Mouse (Mus musculus) hindbrain, postnatal 0 days (tissue): ENCODE measurements around the gene Duox2. TPM values are rescaled to one million over a fixed set of nuclear protein-coding genes. Genes with fewer than 3 reads are reported as not detected.
"Not testable (repeated sequence)": the region's sequence is repeated elsewhere in the genome, so short reads cannot be mapped to it uniquely, and the experiment has no call there.

Experiments used
- ATAC-seq: fragments of 200-750 bp; cut with Nextera tagmentation; 2 replicates; pipeline ENCODE4 v1.8.0; 2017; ENCODE audit warnings: mild to moderate bottlenecking, moderate TSS enrichment, moderate library complexity
- DNase-seq: peaks from one replicate; pipeline ENCODE4 v3.0.0-alpha.2; 2015; ENCODE audit warnings: low spot score
- H3K27ac ChIP-seq: fragments of 300-500 bp; sonication (generic); 2 replicates; pipeline ENCODE4 v1.5.1; 2014; ENCODE audit warnings: mild to moderate bottlenecking
- H3K27me3 ChIP-seq: fragments of 300-500 bp; sonication (generic); 2 replicates; pipeline ENCODE4 v1.6.1; 2014; ENCODE audit warnings: low read length, mixed read lengths; ENCODE audit not compliant: insufficient read depth
- H3K36me3 ChIP-seq: fragments of 300-500 bp; sonication (generic); 2 replicates; pipeline ENCODE4 v1.6.1; 2014; ENCODE audit warnings: low read length, mixed read lengths; ENCODE audit not compliant: insufficient read depth
- H3K4me1 ChIP-seq: fragments of 300-500 bp; sonication (generic); 2 replicates; pipeline ENCODE4 v1.6.1; 2014; ENCODE audit warnings: antibody characterized with exemption, low read length, mixed read lengths; ENCODE audit not compliant: insufficient read depth
- H3K4me2 ChIP-seq: fragments of 300-500 bp; sonication (generic); 2 replicates; pipeline ENCODE4 v1.6.1; 2014; ENCODE audit warnings: low read depth, mild to moderate bottlenecking, low read length, moderate library complexity, mixed read lengths
- H3K4me3 ChIP-seq: fragments of 300-500 bp; sonication (generic); 2 replicates; pipeline ENCODE4 v1.5.1; 2014; ENCODE audit warnings: low read length
- H3K9ac ChIP-seq: fragments of 300-500 bp; sonication (generic); replicated peaks from 2 replicates; pipeline ENCODE4 v1.6.1; 2014; ENCODE audit warnings: mild to moderate bottlenecking, low read length, moderate library complexity, mixed read lengths
- H3K9me3 ChIP-seq: fragments of 300-500 bp; sonication (generic); 2 replicates; pipeline ENCODE4 v1.6.1; 2016; ENCODE audit warnings: low read length, mixed read lengths
- CTCF ChIP-seq: IDR thresholded peaks from 2 replicates; pipeline ENCODE4 v1.5.1; 2016; ENCODE audit warnings: antibody characterized with exemption, control low read depth, low read depth
- WGBS: fragments of 180-500 bp; shearing (Covaris S2); extraction: QIAGEN DNeasy Blood & Tissue Kit; methylation state at CpG from one replicate; pipeline ENCODE4 v1.1.7; 2014; 5-methylcytosine and 5-hydroxymethylcytosine counted together
- polyA plus RNA-seq: library from polyadenylated mRNA; unstranded; fragments of >200 nt; fragmentation: Nextera tagmentation; extraction: Ambion mirVana; gene quantifications from 2 replicates; pipeline ENCODE4 v1.2.1, GENCODE M21; 2015
- total RNA-seq: library from RNA; depleted of rRNA; stranded (reverse); fragments of >200 nt; gene quantifications from 2 replicates; pipeline ENCODE4 v1.2.3, GENCODE M21; 2014; rRNA removed

The Duox2 gene
- total RNA-seq: 0.16 TPM in 1 of 2 replicates, not detected in the other
- 0.05 TPM in 1 of 2 replicates, not detected in the other for polyA plus RNA-seq

GRCm38 (mm10) chr2:122298096-122298499, at the start of gene Duox2:
TSS of gene Duox2 (minus strand) at chr2:122298449.
- Histone ChIP-seq H3K27ac (no peak within 1 kb of the TSS), H3K36me3 (no peaks in the 10 kb centered on the region), H3K4me3 (peak within 1 kb of the TSS; percentile 25), H3K27me3 (peaks cover 44% of the 10 kb centered on the region), H3K9me3 (no peaks in the 10 kb centered on the region), H3K9ac (no peak within 1 kb of the TSS), H3K4me1 (peaks cover 29% of the 10 kb centered on the region), H3K4me2 (peak within 1 kb of the TSS; percentile 50)
- ATAC-seq (no peak), DNase-seq (no peak)
- 4% methylated on average over 13 of the region's 13 CpGs for WGBS
- no peak for TF ChIP-seq CTCF

GRCm38 (mm10) chr2:122347257-122347656, 49.0 kb upstream of the Duox2 start:
- Histone ChIP-seq H3K9me3 (no peaks in the 10 kb centered on the region), H3K36me3 (no peaks in the 10 kb centered on the region), H3K9ac (no peak overlapping the region), H3K27ac (no peak overlapping the region), H3K27me3 (no peaks in the 10 kb centered on the region), H3K4me2 (no peak overlapping the region), H3K4me3 (no peak overlapping the region), H3K4me1 (peaks cover 19% of the 10 kb centered on the region; the same call in 1 of the 2 replicates)
- no peak for DNase-seq
- TF ChIP-seq CTCF: no peak
- no peak for ATAC-seq
- WGBS: 94% methylated on average over 3 of the region's 3 CpGs

GRCm38 (mm10) chr2:122346164-122346563, 47.9 kb upstream of the Duox2 start:
- not testable (repeated sequence) for ATAC-seq, H3K4me2 ChIP-seq, H3K9me3 ChIP-seq, H3K27ac ChIP-seq, DNase-seq, H3K9ac ChIP-seq, H3K36me3 ChIP-seq, H3K27me3 ChIP-seq, H3K4me1 ChIP-seq, H3K4me3 ChIP-seq
- 88% methylated on average over 6 of the region's 6 CpGs for WGBS

- H3K9ac ChIP-seq: no peak overlapping the region
- TF ChIP-seq CTCF: peak; percentile 37; the same call in 1 of the 2 replicates
- DNase-seq (peak; percentile 24), ATAC-seq (no peak)
- WGBS: 76% methylated on average over 6 of the region's 6 CpGs
- no peaks in the 10 kb centered on the region for H3K27me3 ChIP-seq
- H3K4me3 ChIP-seq: no peak overlapping the region
- H3K4me2 ChIP-seq: no peak overlapping the region
- H3K27ac ChIP-seq: no peak overlapping the region
- H3K9me3 ChIP-seq: no peaks in the 10 kb centered on the region
- H3K36me3 ChIP-seq: no peaks in the 10 kb centered on the region
- H3K4me1 ChIP-seq: peaks cover 5% of the 10 kb centered on the region; the same call in 1 of the 2 replicates
Observed at GRCm38 (mm10) chr2:122345106-122345893, 47.1 kb upstream of the Duox2 start.

- no peaks in the 10 kb centered on the region for H3K36me3 ChIP-seq
- WGBS: 56% methylated on average over 21 of the region's 21 CpGs
- peak; percentile 20; the same call in 1 of the 2 replicates for TF ChIP-seq CTCF
- H3K4me1 ChIP-seq: no peaks in the 10 kb centered on the region
- H3K9me3 ChIP-seq: no peaks in the 10 kb centered on the region
- no peak overlapping the region for H3K4me3 ChIP-seq
- H3K9ac ChIP-seq: no peak overlapping the region
- no peak for DNase-seq
- peak overlapping the region; percentile 32 for H3K4me2 ChIP-seq
- no peak overlapping the region for H3K27ac ChIP-seq
- H3K27me3 ChIP-seq: no peaks in the 10 kb centered on the region
- ATAC-seq: peak; percentile 36; the same call in 1 of the 2 replicates
Observed at GRCm38 (mm10) chr2:122337291-122337690, 39.0 kb upstream of the Duox2 start.

GRCm38 (mm10) chr2:122334170-122334569, 35.9 kb upstream of the Duox2 start:
- no peak overlapping the region for H3K27ac ChIP-seq

GRCm38 (mm10) chr2:122332222-122332621, 34.0 kb upstream of the Duox2 start:
- Histone ChIP-seq H3K27ac (no peak overlapping the region), H3K36me3 (no peaks in the 10 kb centered on the region), H3K4me3 (no peak overlapping the region), H3K9ac (no peak overlapping the region), H3K27me3 (no peaks in the 10 kb centered on the region), H3K9me3 (no peaks in the 10 kb centered on the region), H3K4me2 (no peak overlapping the region), H3K4me1 (no peaks in the 10 kb centered on the region)
- ATAC-seq (no peak), DNase-seq (no peak)
- no peak for TF ChIP-seq CTCF
- WGBS: 86% methylated on average over 3 of the region's 3 CpGs

More at GRCm38 (mm10) chr2:122334170-122334569, 35.9 kb upstream of the Duox2 start:
- DNase-seq (no peak), ATAC-seq (no peak)
- Histone ChIP-seq H3K27me3 (no peaks in the 10 kb centered on the region), H3K9me3 (no peaks in the 10 kb centered on the region), H3K4me1 (no peaks in the 10 kb centered on the region), H3K36me3 (no peaks in the 10 kb centered on the region), H3K9ac (no peak overlapping the region), H3K4me3 (no peak overlapping the region), H3K4me2 (no peak overlapping the region)
- 43% methylated on average over 3 of the region's 3 CpGs for WGBS
- no peak for TF ChIP-seq CTCF

- H3K4me1 ChIP-seq, H3K27me3 ChIP-seq, DNase-seq, ATAC-seq, H3K4me2 ChIP-seq, H3K36me3 ChIP-seq, H3K9me3 ChIP-seq, H3K27ac ChIP-seq, H3K9ac ChIP-seq, H3K4me3 ChIP-seq: not testable (repeated sequence)
- WGBS: 86% methylated on average over 4 of the region's 6 CpGs
Observed at GRCm38 (mm10) chr2:122330317-122330716, 32.1 kb upstream of the Duox2 start.
